15 mouse cellular contexts compared by ENCODE assay signal in genomic region chr2:166740396-166740795, GRCm38 (mm10). TPM values are rescaled to one million over a fixed set of nuclear protein-coding genes. Genes with fewer than 3 reads are reported as not detected.
DNase-seq lines count a peak whose midpoint lies in the region.
"Had no signal": no experiment of that assay in that cellular context is flagged by ENCODE, and none has a peak within 500 bp of the region (broad histone marks: within the 10 kb centered on the region; RNA-seq: fewer than 3 reads in every experiment).

No protein-coding gene starts in this region.

- no peaks in the 10 kb centered on the region for H3K9me3 ChIP-seq in limb, embryonic 10.5 days (replicated peaks)
- H3K9me3 ChIP-seq: forebrain, embryonic 13.5 days; hindbrain, embryonic 12.5 days; limb, embryonic 12.5 days had no signal

- H3K27me3 ChIP-seq in limb, embryonic 10.5 days (ENCODE audit: low read depth, poor library complexity, severe bottlenecking): 0 out of 2 replicates have a peak, but pooled peaks cover 4% of the 10 kb centered on the region
- H3K27me3 ChIP-seq: forebrain, embryonic 13.5 days; hindbrain, embryonic 12.5 days; limb, embryonic 12.5 days had no signal

- no peaks in the 10 kb centered on the region for H3K36me3 ChIP-seq in limb, embryonic 10.5 days
- H3K36me3 ChIP-seq: hindbrain, embryonic 12.5 days; limb, embryonic 12.5 days had no signal

- WGBS in limb, embryonic 10.5 days: 67% methylated on average over 6 of the region's 6 CpGs

- peaks cover 29% of the 10 kb centered on the region for H3K4me1 ChIP-seq in limb, embryonic 10.5 days

- peak overlapping the region; percentile 31; the same call in 1 of the 2 replicates for H3K27ac ChIP-seq in limb, embryonic 10.5 days
- H3K27ac ChIP-seq: forebrain, embryonic 13.5 days; hindbrain, embryonic 12.5 days; limb, embryonic 12.5 days had no signal

- H3K4me3 ChIP-seq in limb, embryonic 10.5 days: no peak overlapping the region
- H3K4me3 ChIP-seq: forebrain, embryonic 13.5 days; hindbrain, embryonic 12.5 days; limb, embryonic 12.5 days had no signal

- peak; percentile 80 for DNase-seq in gastrocnemius, adult 18-20 months (ENCODE audit: low spot score)
- DNase-seq in gastrocnemius, postnatal 4 days (ENCODE audit: low spot score in 2 of 2): no peak
- peak; percentile 17 for DNase-seq in retina, postnatal 1 day
- DNase-seq in retina, embryonic 14.5 days (ENCODE audit: low spot score): no peak
- DNase-seq in limb, embryonic 10.5 days (ENCODE audit: low spot score): no peak
- no peak for DNase-seq in frontal cortex, postnatal 14 days (ENCODE audit: low spot score in 2 of 2)
- DNase-seq in embryo, embryonic 11 days: no peak
- no peak for DNase-seq in urinary bladder, adult 18-20 months (ENCODE audit: low spot score in 2 of 2)
- DNase-seq: cerebellum, adult 8-10 months; kidney, adult 11 months; kidney, postnatal 14 days; right cerebral cortex, adult 18-20 months had no signal

RNA-seq across cellular contexts. Expression of gene Prex1, which starts 26.8 kb away (rescaled TPM):
- 1 to 10 TPM; 3.4 to 5.1 TPM for total RNA-seq in gastrocnemius, adult 18-20 months (2021)
- 10 to 100 TPM; 18.2 to 19.4 TPM for total RNA-seq in gastrocnemius, postnatal 4 days (2021)
- polyA plus RNA-seq in limb, embryonic 10.5 days (2016; fragmentation: Nextera tagmentation; extraction: Ambion mirVana): 24.6 and 26.2 TPM in 2 replicates

RNA-seq across cellular contexts. Expression of gene Trp53rkb, which starts 51.9 kb away (rescaled TPM):
- total RNA-seq in gastrocnemius, adult 18-20 months (2021): 1 to 10 TPM; 2.0 to 2.7 TPM
- 1 to 10 TPM; 4.3 to 4.8 TPM for total RNA-seq in gastrocnemius, postnatal 4 days (2021)
- polyA plus RNA-seq in limb, embryonic 10.5 days (2016; fragmentation: Nextera tagmentation; extraction: Ambion mirVana): 14.5 and 15.5 TPM in 2 replicates

Comparison
In these comparisons a context has a peak if more than half of its experiments do, and no peak if none do; other contexts are left out.
1. DNase-seq: peak in gastrocnemius, adult 18-20 months (single experiment) and retina, postnatal 1 day (single experiment); none in gastrocnemius, postnatal 4 days (0 of 2), retina, embryonic 14.5 days (single experiment), limb, embryonic 10.5 days (single experiment), frontal cortex, postnatal 14 days (0 of 2), embryo, embryonic 11 days (single experiment) and urinary bladder, adult 18-20 months (0 of 2).